Mouse (Mus musculus): Measurements from ENCODE around the gene Cacnb2.

Cacnb2 gene

GRCm38 (mm10) chr2:14992531-14992930 is 389.6 kb downstream of the Cacnb2 start:
- no peak for DNase-seq

DNA sequence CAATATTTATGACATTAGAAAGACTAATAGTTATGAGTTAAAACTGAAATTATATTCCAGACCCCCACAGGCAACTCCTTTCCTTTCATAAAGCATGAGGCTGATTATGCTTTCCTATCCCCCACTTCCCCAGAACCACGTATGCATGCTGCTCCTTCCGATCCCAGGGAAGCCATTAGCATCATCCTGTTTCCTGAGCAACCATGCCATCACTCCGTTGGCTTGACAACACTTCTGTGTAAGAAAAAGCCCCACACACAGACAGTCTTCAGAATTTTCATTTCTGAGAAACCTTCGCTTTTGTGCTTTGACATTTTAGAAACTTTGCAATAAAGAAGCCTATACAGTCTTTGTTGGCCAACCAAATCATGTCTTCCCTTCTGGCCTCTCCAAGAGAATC is 393.1 kb downstream of the Cacnb2 start:
- no peak for DNase-seq

DNA sequence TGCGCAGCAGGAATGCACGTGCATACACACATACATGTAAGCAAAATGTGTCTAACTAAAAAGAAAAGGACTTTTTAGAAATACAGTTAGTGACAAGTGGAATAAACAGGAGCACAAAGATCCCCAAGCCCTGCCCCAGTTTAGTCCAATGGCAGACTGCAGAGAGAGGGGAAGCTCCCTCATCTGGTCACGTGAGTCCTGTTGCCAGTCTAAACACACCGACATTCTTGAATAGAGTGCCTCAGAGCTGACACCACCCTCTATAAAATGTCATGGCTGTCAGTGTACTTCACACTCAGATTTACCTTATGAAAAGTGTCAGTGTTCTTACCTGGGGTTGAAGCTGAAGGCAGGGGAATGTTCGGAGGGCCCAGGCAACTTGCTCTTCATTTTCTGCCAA is 394.9 kb downstream of the Cacnb2 start:
- peak; percentile 8 to 25 for DNase-seq

GRCm38 (mm10) chr2:15007531-15007930 is 404.6 kb downstream of the Cacnb2 start:
- DNase-seq: no peak

DNA sequence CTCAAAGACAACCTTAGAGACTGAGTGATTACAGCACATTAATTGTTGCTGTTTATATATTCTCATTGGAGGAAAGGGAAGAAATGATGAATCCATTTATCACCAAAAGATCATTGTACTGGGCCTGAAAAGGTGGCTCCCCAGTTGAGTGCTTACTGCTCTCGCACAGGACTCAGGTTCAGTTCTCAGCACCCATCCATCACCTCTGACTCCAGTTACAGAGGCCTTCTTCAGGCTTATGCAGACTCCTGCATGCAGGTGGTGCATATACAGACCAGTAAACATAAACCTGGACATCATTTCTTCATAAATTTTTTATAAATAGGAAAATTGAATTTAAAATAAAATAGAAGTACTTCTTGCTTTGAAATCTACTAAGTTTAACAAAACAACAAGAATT is 405.2 kb downstream of the Cacnb2 start:
- no peak for DNase-seq

GRCm38 (mm10) chr2:15026817-15027216 is 423.9 kb downstream of the Cacnb2 start:
- no peak for DNase-seq

DNA sequence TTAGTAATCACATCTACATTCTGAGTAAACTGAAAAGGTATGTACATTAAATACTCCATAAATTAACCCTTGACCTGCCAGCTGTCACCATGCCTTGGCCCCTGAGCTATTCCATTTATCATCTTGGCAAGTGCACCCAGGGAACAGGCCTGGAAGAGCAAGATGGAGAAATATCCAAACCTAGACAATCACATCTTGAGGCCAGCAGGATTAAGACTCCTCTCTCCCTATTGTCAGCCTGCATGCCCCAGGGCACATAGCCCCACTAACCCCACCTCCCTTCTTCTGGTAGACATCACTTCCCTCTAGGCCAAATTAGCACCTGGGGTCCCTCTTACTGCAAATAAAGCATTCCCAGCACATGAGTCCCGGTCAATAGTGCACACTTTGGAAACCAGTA is 424.9 kb downstream of the Cacnb2 start:
- no peak for DNase-seq
